Mouse (Mus musculus) natural killer cell, adult 2 months (primary cell): ENCODE measurements around the gene 4931406C07Rik.
A peak's percentile ranks its signal among the peaks of the same experiment; 100 is the strongest.
"Not testable (repeated sequence)": the region's sequence is repeated elsewhere in the genome, so short reads cannot be mapped to it uniquely, and the experiment has no call there.

Source experiments
- DNase-seq, 2 experiments: peaks; one replicate each; pipeline ENCODE4 v3.0.0; 2022; ENCODE audit warnings: low spot score in 2 of 2

4931406C07Rik gene

GRCm38 (mm10) chr9:15306398-15307119 is at the start of gene 4931406C07Rik:
Gene 4931406C07Rik, minus strand, starts transcription at chr9:15306448.
- no peak for DNase-seq

- DNase-seq = no peak
Measured at GRCm38 (mm10) chr9:15349925-15350324, 43.7 kb upstream of the 4931406C07Rik start.

- no peak for DNase-seq
Measured at GRCm38 (mm10) chr9:15337776-15338175, 31.5 kb upstream of the 4931406C07Rik start.

- DNase-seq = no peak
Measured at GRCm38 (mm10) chr9:15318170-15318742, 12.0 kb upstream of the 4931406C07Rik start.

GRCm38 (mm10) chr9:15317223-15318169 is 11.2 kb upstream of the 4931406C07Rik start:
- DNase-seq = no peak

GRCm38 (mm10) chr9:15316296-15316695 is 10.0 kb upstream of the 4931406C07Rik start:
- DNase-seq = not testable (repeated sequence)

GRCm38 (mm10) chr9:15314619-15315018 is 8.4 kb upstream of the 4931406C07Rik start:
- no peak for DNase-seq

- DNase-seq = no peak
Measured at GRCm38 (mm10) chr9:15313633-15314032, 7.4 kb upstream of the 4931406C07Rik start.

- no peak for DNase-seq
Measured at GRCm38 (mm10) chr9:15312054-15312735, 5.9 kb upstream of the 4931406C07Rik start.

GRCm38 (mm10) chr9:15310179-15310578 is 3.9 kb upstream of the 4931406C07Rik start:
- DNase-seq = no peak

GRCm38 (mm10) chr9:15309425-15309824 is 3.2 kb upstream of the 4931406C07Rik start:
- DNase-seq = no peak

GRCm38 (mm10) chr9:15308254-15308653 is 2.0 kb upstream of the 4931406C07Rik start:
- DNase-seq = no peak

GRCm38 (mm10) chr9:15307257-15307656 is 1.0 kb upstream of the 4931406C07Rik start:
- DNase-seq = no peak

GRCm38 (mm10) chr9:15305503-15306397 is 498 bp downstream of the 4931406C07Rik start, which contains the start of gene Taf1d:
Gene Taf1d, plus strand, starts transcription at chr9:15306214.
- peak; percentile 98 for DNase-seq

GRCm38 (mm10) chr9:15302881-15303280 is 3.4 kb downstream of the 4931406C07Rik start:
- DNase-seq = no peak

- DNase-seq = not testable (repeated sequence)
Measured at GRCm38 (mm10) chr9:15302006-15302405, 4.2 kb downstream of the 4931406C07Rik start.

GRCm38 (mm10) chr9:15301399-15301798 is 4.8 kb downstream of the 4931406C07Rik start:
- no peak for DNase-seq

- DNase-seq = no peak
Measured at GRCm38 (mm10) chr9:15300056-15300455, 6.2 kb downstream of the 4931406C07Rik start.

- no peak for DNase-seq
Measured at GRCm38 (mm10) chr9:15298451-15298850, 7.8 kb downstream of the 4931406C07Rik start.

GRCm38 (mm10) chr9:15297112-15297511 is 9.1 kb downstream of the 4931406C07Rik start:
- no peak for DNase-seq
